Mouse (Mus musculus) left cerebral cortex, adult 9 months (tissue): Measurements from ENCODE around the gene Plxdc1.

Experiments used
- DNase-seq, 2 experiments: peaks; one replicate each; pipeline ENCODE4 v3.0.0; 2022; ENCODE audit warnings: low spot score in 2 of 2

The Plxdc1 gene

DNA sequence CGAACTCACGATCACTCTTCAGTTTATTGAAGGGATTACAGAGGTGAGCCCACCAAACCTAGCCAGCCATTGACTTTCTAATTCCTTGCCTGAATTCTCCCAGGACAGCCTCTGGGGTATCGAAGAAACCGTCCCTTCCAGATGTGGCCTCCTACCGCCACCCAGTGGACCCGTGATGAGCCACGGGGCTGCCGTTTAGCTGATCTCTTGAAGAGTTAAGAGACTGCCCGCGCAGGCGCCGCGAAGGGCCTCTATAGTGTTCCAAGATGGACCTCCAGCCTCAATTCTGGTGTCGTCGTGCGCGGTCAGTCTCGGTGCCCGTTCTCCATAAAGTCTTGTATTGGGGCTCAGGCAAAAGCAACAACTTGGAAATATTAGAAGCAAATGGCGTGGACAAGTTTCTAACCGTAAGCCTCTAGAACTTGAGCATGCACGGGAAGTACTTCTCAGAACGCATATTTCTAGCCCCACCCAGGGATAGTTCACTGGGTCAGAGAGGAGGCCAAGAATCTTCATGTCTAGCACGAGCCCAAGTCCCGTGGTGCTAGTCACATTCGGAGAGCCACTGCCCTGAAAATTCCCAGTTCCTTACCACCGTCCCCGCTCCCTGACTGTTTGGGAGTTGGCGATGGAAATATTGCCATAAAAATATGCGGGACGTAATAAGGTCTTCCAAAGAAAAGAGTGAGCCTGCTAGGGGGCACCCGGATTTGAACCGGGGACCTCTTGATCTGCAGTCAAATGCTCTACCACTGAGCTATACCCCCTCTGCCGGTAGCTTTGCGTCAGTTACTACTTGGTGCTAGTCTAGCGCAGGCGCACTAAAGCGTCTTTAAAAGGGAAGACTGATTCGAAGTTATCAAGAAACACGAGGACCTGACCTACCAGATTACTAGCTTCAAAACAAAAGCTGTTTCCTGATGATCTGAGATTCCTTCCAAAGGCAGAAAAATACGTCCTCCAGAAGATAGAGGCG is 1.6 kb upstream of the Plxdc1 start:
- DNase-seq: peak; percentile 87 to 99

DNA sequence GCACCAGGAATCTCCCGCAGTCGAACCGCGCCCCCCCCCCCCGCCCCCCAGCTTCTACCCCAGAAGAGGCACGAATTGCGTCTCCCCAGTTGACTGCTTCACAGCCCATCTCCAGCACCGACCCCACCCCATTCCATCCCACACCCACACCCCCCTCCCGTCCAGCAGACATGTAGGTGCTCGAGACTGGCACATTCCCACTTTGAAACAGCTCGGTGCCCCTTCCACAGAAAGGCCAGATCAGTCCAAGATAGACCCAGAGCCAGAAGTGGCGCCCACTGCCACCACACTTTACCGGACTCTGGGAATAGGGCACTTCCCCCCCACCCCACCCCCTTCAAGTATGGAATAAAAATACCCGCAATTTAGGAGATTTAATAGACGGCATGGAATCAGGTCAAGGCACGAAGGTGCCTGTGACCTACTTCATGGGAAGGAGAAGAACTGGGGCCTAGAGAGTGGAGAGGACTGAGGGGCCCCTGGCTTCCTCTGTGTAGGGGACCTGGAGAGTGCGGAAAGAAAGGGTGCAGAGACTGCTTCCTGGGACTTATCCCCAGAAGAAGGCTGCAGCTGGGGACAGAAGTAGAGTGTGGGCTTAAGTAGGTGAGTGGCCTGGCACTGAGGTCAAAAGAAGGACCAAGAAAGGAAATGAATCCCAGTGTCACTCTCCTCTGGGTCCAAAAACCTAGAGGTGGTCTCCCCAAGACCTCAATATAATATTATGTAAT is 658 bp upstream of the Plxdc1 start:
- no peak for DNase-seq

DNA sequence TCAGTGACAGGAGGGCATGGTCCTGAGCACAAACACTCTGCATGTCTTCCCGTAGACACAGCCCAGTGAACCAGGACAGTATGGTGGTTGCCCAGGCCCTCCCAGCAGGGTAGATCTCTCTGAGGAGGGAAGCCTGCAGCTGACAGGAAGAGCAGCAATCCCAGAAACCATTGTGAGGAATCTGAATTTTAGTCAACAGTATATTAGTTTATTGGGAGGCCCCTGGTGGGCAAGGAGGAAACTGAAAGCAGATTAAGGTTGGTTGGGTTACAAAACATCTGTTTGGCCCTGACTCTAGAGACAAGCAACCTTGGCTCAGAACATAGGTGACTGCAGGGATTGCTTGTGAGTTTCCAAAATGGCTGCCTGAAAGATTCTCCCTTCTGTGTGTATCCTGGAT is 2.3 kb downstream of the Plxdc1 start:
- no peak for DNase-seq

DNA sequence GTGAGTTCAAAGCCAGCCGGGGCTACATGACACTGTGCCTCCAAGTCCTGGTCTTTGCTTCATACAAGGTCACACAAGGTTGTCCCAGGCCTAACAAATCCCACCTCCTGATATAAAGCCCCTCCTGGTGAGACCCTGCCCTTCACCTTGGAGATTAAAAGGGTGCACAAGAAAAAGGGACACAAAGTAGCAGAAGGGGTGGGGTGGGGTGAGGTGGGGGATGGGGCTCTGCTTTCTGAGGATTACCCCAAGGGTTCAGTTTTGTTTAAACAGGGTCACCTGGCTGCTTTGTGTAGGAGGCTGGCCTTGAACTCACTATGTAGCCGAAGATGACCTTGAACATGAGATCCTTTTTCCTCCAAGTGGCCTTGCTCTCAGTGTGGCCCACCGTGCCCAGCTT is 2.7 kb downstream of the Plxdc1 start:
- DNase-seq: no peak

DNA sequence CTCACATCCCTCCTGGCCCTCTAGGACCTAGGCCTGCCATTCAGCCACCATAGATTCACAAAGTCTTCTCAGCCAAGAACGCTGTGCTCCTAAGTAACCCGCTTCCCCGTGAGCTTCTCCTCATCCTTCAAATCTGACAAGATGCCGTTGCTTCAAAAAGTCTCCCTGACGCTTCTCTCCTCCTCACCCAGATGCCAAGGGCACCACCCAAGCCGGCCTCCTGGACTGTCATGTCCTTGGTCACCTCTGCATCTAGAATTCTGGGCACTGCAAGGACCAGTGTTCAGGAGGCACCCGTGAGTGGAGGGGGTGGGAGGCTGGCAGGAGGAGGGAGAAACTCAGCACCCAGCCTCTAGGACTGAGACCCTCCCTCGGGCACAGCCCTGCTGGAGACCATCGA is 3.5 kb downstream of the Plxdc1 start:
- DNase-seq: no peak

DNA sequence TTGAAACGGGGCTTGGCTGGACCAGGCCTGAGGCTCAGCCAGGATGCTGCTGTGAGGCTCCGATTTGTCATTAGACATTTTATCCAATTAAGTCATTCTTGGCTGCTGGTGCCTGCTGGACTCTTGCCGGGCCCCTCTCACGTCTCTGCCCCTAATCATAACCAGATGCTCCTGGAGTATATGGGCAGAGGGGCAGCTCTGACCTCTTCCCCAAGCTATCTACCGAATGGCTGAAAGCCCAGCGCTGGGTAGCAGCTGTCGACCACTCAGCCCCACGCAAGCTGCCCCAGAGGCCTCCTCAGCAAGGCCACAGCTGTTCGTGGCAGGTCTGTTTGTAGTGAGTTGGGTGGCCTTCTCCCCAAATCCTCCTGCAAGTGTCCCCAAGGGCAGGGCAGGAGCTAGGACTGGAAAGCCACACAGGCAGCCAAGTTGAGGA is 5.7 kb downstream of the Plxdc1 start:
- no peak for DNase-seq

DNA sequence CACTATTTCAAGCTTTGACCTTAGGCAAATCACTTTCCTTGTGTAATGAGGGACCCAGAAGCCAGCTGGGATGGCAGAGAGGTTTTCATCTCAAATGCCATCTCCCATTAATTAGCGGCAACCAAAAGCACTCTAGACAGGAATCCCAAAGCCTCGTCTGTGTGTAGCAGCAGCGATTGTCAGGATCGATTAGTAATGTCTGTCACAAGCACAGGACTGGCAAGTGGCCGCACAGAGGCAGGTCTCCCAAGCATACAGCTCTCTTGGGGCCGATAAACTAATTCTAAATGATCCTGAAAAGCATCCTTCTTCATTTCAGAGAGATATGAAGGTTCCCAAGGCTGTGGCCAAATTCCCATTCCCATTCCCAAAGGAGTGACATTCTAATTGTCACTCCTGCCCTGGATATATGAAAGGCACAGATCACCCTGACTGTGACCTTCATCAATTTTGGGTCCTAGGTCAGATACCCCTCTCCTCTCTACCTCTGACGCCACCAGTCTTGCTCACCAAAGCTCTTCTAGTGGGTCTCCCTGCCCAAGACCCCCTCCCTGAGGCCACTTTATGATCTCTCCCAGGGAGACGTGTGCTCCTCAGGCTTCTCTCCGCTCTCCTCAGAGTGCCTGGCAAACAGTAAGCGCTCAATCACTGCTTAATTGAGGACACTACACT is 6.3 kb downstream of the Plxdc1 start:
- DNase-seq: no peak

DNA sequence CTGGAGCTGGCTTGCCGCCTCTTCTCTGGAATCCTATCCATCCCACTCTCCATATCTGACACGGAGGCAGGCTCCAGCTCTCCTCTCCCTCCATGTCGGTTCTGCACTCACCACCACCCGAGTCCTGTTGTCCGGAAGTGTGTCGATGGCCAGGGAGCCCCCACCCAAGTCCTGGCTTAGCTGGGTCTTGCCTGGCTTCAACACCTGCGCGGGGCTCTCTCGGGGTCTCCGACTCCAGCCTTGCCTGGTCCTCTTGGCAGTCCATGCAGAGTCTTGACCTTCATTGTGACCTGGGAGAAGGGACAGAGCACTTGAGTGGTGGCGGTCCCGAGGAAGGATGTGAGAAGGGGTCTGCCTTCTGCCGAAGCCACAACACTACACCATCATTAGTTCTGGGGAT is 7.9 kb downstream of the Plxdc1 start:
- no peak for DNase-seq

DNA sequence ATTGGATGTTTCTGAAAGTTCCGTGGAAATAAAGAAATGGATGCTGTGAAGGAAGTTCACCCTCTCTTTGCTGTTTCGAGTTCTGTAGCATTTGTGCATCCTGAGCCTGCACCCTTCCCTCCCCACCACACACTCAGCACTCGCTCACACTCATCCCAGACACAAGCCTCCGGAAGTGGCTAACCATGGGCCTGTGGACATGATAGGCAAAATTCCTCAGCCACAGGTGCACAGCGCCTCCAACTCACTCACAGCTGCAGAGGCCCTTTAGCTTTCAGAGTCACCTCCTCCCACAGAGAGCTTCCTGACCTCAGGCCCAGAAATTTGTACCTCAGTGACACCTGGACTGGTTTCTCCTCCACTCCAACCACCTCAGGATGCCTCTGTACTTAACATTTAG is 8.4 kb downstream of the Plxdc1 start:
- DNase-seq: no peak

DNA sequence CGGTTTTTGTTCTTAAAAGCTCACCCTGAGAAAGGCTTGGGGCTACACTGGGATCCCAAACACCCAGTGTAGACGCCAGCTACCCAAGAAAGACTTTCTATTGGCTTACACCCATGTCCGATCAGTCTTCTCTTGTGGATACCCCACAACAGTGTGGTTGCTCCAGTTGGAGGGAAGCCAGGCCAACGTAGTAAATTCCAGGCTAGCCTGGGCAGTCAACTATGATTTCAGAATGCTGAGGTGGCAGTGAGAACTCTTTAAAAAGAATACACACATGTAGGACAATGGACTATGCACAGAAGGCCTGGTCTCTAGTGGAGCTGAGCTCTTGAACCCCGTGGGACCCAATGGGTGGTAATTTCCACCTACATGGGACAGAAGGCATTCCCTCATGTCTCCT is 11.5 kb downstream of the Plxdc1 start:
- no peak for DNase-seq

DNA sequence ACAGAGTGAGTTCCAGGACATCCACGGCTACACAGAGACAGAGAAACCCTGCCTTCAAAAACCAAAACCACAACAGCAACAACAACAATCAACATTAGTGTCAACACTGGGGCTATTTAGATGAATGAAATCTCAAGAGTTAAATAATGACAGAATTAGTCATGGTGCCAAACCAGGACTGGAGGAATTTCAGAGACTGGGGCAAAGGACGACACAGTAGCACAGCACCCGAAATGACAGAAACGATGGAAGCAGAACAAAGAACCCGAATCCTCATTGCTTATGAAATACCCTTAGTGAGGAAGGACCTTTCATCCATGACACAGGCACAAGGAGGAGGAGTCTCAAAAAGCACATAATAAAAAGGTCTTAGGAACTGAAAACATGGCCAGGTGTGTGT is 12.1 kb downstream of the Plxdc1 start:
- DNase-seq: no peak

DNA sequence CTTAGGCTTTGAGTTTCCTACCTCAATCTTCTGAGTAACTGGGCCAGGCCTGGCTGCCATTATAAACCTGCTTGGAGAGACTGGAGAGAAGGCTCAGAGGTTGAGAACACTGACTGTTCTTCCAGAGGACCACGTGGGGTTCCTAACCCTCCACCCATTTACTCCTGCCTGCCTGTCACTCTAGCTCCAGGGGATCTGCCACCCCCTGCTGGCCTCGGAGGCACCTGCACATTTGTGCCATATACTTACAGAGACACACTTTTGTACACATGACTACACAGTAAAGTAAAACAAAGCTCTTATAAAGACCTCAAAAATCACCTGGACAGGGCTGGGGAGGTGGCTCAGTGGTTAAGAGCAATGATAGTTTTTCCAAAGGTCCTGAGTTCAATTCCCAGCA is 13.8 kb downstream of the Plxdc1 start:
- no peak for DNase-seq

DNA sequence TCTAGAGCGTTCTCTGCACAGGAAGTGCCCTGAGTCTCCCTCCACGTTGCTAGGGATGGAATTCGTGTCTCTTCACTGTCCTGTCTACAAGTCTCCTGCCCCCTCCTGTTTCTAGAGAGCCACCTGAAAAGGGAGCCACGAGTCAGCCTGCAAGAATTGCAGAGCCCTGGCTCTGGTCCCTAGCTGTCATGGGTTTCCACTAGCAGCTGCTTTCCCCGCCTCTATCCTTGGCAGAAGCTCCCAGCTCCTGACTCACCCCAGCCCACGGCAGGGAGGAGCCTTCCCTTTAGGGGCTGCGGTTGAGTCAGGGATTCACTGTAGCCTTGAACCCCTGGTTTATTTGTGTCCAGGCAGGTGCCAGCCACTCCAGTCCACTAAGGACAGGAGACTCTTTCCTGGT is 15.0 kb downstream of the Plxdc1 start:
- DNase-seq: peak; percentile 73 to 92

DNA sequence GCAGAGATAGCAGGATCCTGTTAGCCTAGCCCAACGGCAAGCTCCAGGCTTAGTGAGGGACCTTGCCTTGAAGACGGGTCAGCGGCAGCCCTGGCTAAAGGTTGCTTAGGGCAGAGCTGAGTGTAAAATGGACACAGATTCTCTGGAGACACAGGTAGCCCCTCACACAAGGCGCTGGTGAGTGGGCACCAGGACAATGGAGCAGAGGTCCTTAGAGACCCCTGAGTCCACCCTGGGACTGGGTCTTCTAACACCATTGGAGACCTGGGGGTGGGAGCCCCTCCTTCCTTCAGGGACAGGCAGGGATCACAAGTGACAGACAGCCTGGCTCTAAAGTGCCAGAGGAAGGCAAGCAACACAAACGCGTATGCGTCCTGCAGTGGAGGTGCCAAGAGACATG is 15.5 kb downstream of the Plxdc1 start:
- DNase-seq: no peak

DNA sequence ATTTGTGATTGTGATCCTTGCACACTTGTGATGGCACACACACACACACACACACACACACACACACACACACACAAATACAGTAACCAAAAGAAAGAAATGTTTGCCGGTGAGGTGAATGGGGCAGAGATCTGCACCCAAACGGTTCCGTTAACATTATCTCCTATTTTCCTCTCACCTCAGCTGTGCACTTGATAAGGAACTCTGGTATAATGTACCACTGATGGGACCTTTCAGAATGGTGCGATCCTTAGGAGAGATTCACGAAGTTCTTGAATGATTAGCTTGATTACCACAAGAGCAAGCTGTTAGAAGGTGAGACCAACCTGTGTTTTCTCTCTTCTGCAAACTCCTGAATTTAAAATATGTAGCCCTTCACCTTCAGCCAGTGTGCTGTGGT is 17.9 kb downstream of the Plxdc1 start:
- no peak for DNase-seq

DNA sequence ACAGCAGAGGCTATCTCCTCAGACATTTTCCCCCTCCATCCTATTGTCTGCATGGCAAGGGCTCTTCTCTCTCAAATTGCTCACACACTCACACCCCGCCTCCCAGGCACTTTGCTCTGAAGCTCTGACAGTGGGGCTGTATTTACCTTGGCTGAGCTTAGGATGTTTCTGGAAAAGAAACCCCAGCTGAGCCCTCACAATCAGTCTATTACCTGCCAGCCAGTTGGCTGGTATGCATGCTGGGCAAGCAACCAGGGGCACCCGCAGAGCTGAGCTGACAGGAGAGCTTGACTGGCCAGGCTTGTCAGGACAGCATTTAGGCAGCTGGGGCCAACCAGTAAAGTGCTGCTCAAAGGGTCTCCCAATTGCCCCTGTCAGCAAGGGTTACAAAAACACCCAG is 19.1 kb downstream of the Plxdc1 start:
- DNase-seq: no peak

DNA sequence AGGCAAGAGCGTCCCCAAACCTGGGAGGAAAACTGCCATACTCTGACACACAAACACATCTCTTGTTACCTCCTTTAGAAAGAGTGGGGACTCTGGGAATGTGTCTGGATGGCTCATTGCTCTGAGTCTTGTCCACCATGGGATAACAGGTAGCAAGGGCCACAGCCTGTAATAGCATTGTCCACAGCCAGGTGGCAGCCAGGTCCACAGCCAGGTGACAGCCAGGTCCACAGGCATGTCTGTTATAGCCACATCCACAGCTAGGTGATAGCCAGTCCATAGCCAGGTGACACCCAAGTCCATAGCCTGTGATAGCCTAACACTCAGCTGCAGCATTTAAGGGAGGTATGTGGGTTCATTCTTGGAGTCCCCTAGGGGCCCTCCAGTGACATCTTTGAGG is 25.3 kb downstream of the Plxdc1 start:
- DNase-seq: no peak

DNA sequence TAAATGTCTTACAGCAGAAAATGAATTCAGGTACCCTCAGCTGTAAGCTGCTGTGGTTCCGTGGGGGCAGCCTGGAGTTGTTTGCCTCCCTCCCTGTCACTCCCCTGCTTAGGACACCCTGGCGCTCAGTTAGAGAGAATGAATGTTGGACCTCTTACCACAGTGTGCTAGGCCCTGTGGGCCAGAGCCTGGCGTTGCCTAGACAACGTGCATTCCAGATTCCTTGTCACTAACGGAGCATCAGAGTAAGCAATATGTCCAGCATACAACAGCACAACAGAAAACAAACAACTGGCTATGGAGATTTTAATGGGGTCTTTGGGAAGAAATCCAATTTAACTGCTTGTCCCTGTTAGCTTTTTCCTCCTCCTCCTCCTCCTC is 27.0 kb downstream of the Plxdc1 start:
- peak in 1 of 2 experiments; percentile 39 for DNase-seq

DNA sequence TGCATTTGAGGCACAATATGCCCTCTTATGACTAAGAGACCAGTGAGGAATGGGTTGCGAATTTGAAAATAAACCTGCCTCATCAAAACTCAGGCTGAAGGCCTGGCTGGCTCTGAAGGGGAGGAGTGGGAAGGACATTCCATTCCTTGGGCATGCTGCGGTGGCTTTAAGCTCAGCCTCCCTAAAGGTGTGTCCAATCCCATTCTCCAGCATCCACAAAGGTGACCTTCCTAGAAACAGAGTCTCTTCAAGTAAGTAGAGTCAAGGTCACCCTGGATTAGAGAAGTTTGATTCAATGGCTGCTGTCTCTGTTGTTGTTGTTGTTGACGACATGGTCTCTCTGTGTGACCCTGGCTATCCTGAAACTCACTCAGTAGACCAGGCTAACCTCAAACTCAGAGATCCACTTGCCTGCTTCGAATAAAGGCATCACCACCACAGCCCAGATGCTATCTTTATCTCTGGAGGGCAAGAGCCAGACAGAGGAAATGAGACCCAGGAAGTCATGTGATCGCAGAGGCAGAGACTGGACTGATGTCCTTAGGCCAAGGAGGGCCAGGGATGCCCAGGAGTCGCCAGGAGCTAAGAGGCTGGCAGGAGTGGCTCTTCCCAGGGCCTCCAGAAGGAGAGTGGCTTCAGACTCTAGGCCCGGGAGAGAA is 27.5 kb downstream of the Plxdc1 start:
- DNase-seq: no peak

DNA sequence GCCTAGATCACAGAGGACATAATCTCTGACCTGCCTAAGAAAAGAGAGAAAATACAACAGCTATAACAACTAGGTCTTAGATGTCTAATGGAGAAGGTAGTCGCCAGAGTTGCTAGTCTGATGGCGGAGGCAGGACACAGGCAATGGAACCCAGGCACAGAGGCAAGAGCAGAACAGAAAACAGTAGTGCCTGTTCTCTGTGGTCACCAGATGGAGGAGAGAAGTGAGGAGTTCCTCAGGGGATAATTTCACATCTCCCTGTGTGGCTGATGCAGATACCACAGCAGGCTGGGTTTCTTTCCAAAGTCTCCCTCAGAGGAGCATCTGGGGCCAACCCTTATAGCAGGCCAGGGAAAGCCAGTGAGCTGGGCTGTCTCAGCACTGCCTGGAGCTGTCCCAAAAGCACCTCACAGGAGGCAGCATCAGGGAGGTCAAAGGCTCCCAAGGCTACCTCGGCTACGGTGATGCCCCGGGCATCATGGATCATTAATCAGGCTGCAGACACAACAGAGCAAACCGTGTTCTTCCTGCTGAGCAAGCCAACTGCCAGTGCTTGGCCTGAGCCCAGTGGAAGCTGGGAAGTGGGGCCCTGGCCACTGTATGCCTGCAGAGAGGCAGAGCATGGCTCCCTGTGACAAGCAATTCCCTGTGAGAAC is 29.2 kb downstream of the Plxdc1 start:
- DNase-seq: no peak

DNA sequence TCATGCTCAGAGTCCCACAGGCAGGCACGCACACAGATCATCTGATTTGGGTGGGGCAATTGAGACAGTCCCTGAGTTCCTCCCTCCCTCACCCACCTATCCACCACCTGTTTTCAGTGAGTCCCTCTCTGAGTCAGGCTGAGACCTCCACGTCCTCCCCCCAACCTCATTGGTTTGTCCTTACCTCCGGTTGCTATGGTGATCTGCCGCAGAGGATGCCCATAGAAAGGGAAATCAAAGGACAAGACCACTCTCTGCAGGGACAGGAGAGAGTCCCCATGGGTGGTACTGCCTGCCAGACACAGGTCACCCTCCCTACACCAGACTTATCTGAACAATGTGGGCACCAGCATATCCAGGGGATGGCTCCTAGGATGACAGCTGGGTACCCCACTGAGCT is 30.3 kb downstream of the Plxdc1 start:
- no peak for DNase-seq
